In genomic region chr16:20675213-20675612, GRCm38 (mm10) we compare ENCODE assay signal across 11 mouse cellular contexts. TPM values are rescaled to one million over a fixed set of nuclear protein-coding genes. Genes with fewer than 3 reads are reported as not detected.
DNase-seq lines count a peak whose midpoint lies in the region; ATAC-seq and TF ChIP-seq lines count a peak whose summit lies in the region.
"Had no signal": no experiment of that assay in that cellular context is flagged by ENCODE, and none has a peak within 500 bp of the region (broad histone marks: within the 10 kb centered on the region; RNA-seq: fewer than 3 reads in every experiment).

No protein-coding gene starts in this region.

- H3K27ac ChIP-seq in forebrain, embryonic 10.5 days: no peak overlapping the region
- no peak overlapping the region for H3K27ac ChIP-seq in forebrain, postnatal 0 days (ENCODE audit: low read depth, low read length)
- H3K27ac ChIP-seq in liver, embryonic 11.5 days (ENCODE audit: low read depth, low read length): no peak overlapping the region; the same call in 1 of the 2 replicates
- no peak overlapping the region for H3K27ac ChIP-seq in embryonic facial prominence, embryonic 15.5 days (replicated peaks)
- peak overlapping the region; percentile 34; the same call in 1 of the 2 replicates for H3K27ac ChIP-seq in liver, postnatal 0 days (ENCODE audit: low read depth)
- no peak overlapping the region for H3K27ac ChIP-seq in kidney, embryonic 16.5 days (ENCODE audit: low read length)
- H3K27ac ChIP-seq: hindbrain, embryonic 15.5 days had no signal

- TF ChIP-seq EP300 in liver, postnatal 0 days (IDR thresholded peaks at IDR 0.05; ENCODE audit: low read depth): no peak

- WGBS in forebrain, embryonic 10.5 days: 95% methylated on average over 6 of the region's 6 CpGs
- WGBS in forebrain, postnatal 0 days: 86% methylated on average over 6 of the region's 6 CpGs
- 90% methylated on average over 6 of the region's 6 CpGs for WGBS in liver, embryonic 11.5 days
- WGBS in embryonic facial prominence, embryonic 15.5 days: 94% methylated on average over 6 of the region's 6 CpGs
- WGBS in liver, postnatal 0 days (ENCODE audit: insufficient replicate concordance): 80% methylated on average over 6 of the region's 6 CpGs
- 89% methylated on average over 6 of the region's 6 CpGs for WGBS in kidney, embryonic 16.5 days

- peaks cover 65% of the 10 kb centered on the region for H3K36me3 ChIP-seq in forebrain, embryonic 10.5 days (replicated peaks)
- peaks cover 54% of the 10 kb centered on the region for H3K36me3 ChIP-seq in forebrain, postnatal 0 days (ENCODE audit: insufficient read depth)
- peaks cover 48% of the 10 kb centered on the region for H3K36me3 ChIP-seq in liver, embryonic 11.5 days (ENCODE audit: control insufficient read depth, insufficient read depth, low read length)
- H3K36me3 ChIP-seq in embryonic facial prominence, embryonic 15.5 days: peaks cover 52% of the 10 kb centered on the region
- H3K36me3 ChIP-seq in liver, postnatal 0 days (replicated peaks; ENCODE audit: insufficient read depth, low read length): peaks cover 55% of the 10 kb centered on the region
- peaks cover 49% of the 10 kb centered on the region for H3K36me3 ChIP-seq in kidney, embryonic 16.5 days (ENCODE audit: insufficient read depth, low read length)

- no peak overlapping the region for H3K9ac ChIP-seq in forebrain, postnatal 0 days
- 0 out of 2 replicates have a peak overlapping the region, but pooled peaks have one; percentile 99 for H3K9ac ChIP-seq in liver, embryonic 11.5 days (ENCODE audit: low read depth, low read length)
- H3K9ac ChIP-seq in embryonic facial prominence, embryonic 15.5 days: no peak overlapping the region
- peak overlapping the region; percentile 48 for H3K9ac ChIP-seq in liver, postnatal 0 days (replicated peaks)
- no peak overlapping the region for H3K9ac ChIP-seq in kidney, embryonic 16.5 days (replicated peaks; ENCODE audit: low read length)
- H3K9ac ChIP-seq: hindbrain, embryonic 15.5 days had no signal

- H3K4me1 ChIP-seq in forebrain, embryonic 10.5 days: peaks cover 31% of the 10 kb centered on the region
- H3K4me1 ChIP-seq in forebrain, postnatal 0 days (ENCODE audit: insufficient read depth): peaks cover 9% of the 10 kb centered on the region; the same call in 1 of the 2 replicates
- H3K4me1 ChIP-seq in liver, embryonic 11.5 days (replicated peaks; ENCODE audit: control insufficient read depth, insufficient read depth, low read length): peaks cover 21% of the 10 kb centered on the region
- peaks cover 29% of the 10 kb centered on the region for H3K4me1 ChIP-seq in embryonic facial prominence, embryonic 15.5 days
- peaks cover 37% of the 10 kb centered on the region for H3K4me1 ChIP-seq in liver, postnatal 0 days (ENCODE audit: insufficient read depth)
- peaks cover 14% of the 10 kb centered on the region for H3K4me1 ChIP-seq in kidney, embryonic 16.5 days (ENCODE audit: insufficient read depth, low read length)

- peak overlapping the region; percentile 97 for H3K4me3 ChIP-seq in forebrain, embryonic 10.5 days
- no peak overlapping the region for H3K4me3 ChIP-seq in forebrain, postnatal 0 days (ENCODE audit: low read depth, low read length)
- H3K4me3 ChIP-seq in liver, embryonic 11.5 days (ENCODE audit: low read depth, low read length): peak overlapping the region; percentile 100
- H3K4me3 ChIP-seq in embryonic facial prominence, embryonic 15.5 days (replicated peaks): 0 out of 2 replicates have a peak overlapping the region, but pooled peaks have one; percentile 69
- peak overlapping the region; percentile 92; the same call in 1 of the 2 replicates for H3K4me3 ChIP-seq in liver, postnatal 0 days (ENCODE audit: low read depth, low read length)
- H3K4me3 ChIP-seq in kidney, embryonic 16.5 days (ENCODE audit: low read length): no peak overlapping the region
- H3K4me3 ChIP-seq: hindbrain, embryonic 15.5 days had no signal

- H3K27me3 ChIP-seq in forebrain, embryonic 10.5 days (ENCODE audit: poor library complexity, severe bottlenecking): no peaks in the 10 kb centered on the region
- no peaks in the 10 kb centered on the region for H3K27me3 ChIP-seq in forebrain, postnatal 0 days (ENCODE audit: insufficient read depth, low read length)
- H3K27me3 ChIP-seq in liver, embryonic 11.5 days (replicated peaks; ENCODE audit: control insufficient read depth, insufficient read depth, low read length): no peaks in the 10 kb centered on the region
- H3K27me3 ChIP-seq in embryonic facial prominence, embryonic 15.5 days: no peaks in the 10 kb centered on the region
- H3K27me3 ChIP-seq in liver, postnatal 0 days (ENCODE audit: insufficient read depth, low read length): no peaks in the 10 kb centered on the region
- H3K27me3 ChIP-seq in kidney, embryonic 16.5 days (ENCODE audit: insufficient read depth, low read length): no peaks in the 10 kb centered on the region
- H3K27me3 ChIP-seq: hindbrain, embryonic 15.5 days had no signal

- ATAC-seq in forebrain, postnatal 0 days: no peak
- no peak for ATAC-seq in liver, embryonic 11.5 days (replicated peaks; ENCODE audit: low FRiP score)
- no peak for ATAC-seq in embryonic facial prominence, embryonic 15.5 days (ENCODE audit: insufficient number of reproducible peaks, low FRiP score, low TSS enrichment, low read depth)
- ATAC-seq in liver, postnatal 0 days: no peak
- ATAC-seq in kidney, embryonic 16.5 days (ENCODE audit: low FRiP score, low TSS enrichment): no peak

- H3K9me3 ChIP-seq in forebrain, embryonic 10.5 days: no peaks in the 10 kb centered on the region
- H3K9me3 ChIP-seq in forebrain, postnatal 0 days (ENCODE audit: low read length): no peaks in the 10 kb centered on the region
- no peaks in the 10 kb centered on the region for H3K9me3 ChIP-seq in liver, embryonic 11.5 days (ENCODE audit: control insufficient read depth, low read length)
- no peaks in the 10 kb centered on the region for H3K9me3 ChIP-seq in embryonic facial prominence, embryonic 15.5 days (replicated peaks)
- H3K9me3 ChIP-seq in liver, postnatal 0 days (ENCODE audit: low read length): no peaks in the 10 kb centered on the region
- H3K9me3 ChIP-seq in kidney, embryonic 16.5 days (ENCODE audit: low read length): no peaks in the 10 kb centered on the region
- H3K9me3 ChIP-seq: hindbrain, embryonic 15.5 days had no signal

- no peak for TF ChIP-seq CTCF in forebrain, postnatal 0 days (IDR thresholded peaks at IDR 0.05; ENCODE audit: low read depth)
- TF ChIP-seq CTCF in liver, postnatal 0 days (IDR thresholded peaks at IDR 0.05; ENCODE audit: low read depth): no peak

- DNase-seq in forebrain, embryonic 10.5 days (ENCODE audit: extremely low spot score, low spot score): no peak
- DNase-seq in forebrain, postnatal 0 days: no peak
- no peak for DNase-seq in liver, embryonic 11.5 days (ENCODE audit: low spot score)
- no peak for DNase-seq in liver
- no peak for DNase-seq in liver, postnatal 0 days
- DNase-seq in layer of hippocampus, adult 9-10 months (ENCODE audit: low spot score): no peak
- DNase-seq: adrenal gland, adult 2 months had no signal

- no peak overlapping the region for H3K4me2 ChIP-seq in forebrain, postnatal 0 days (ENCODE audit: low read depth)
- H3K4me2 ChIP-seq in liver, embryonic 11.5 days: peak overlapping the region; percentile 96
- H3K4me2 ChIP-seq in embryonic facial prominence, embryonic 15.5 days (replicated peaks): no peak overlapping the region
- peak overlapping the region; percentile 87 for H3K4me2 ChIP-seq in liver, postnatal 0 days (ENCODE audit: low read depth, low read length)
- no peak overlapping the region for H3K4me2 ChIP-seq in kidney, embryonic 16.5 days (replicated peaks; ENCODE audit: low read depth, low read length)

RNA-seq across cellular contexts. Expression of gene Eif4g1, which starts 7.1 kb away (rescaled TPM):
- polyA plus RNA-seq in forebrain, embryonic 10.5 days (2016; fragmentation: Nextera tagmentation; extraction: Ambion mirVana): 254 TPM in 2 replicates
- 223 and 282 TPM in 2 replicates for total RNA-seq in forebrain, postnatal 0 days (2014; rRNA removed)
- 89.8 and 111 TPM in 2 replicates for polyA plus RNA-seq in forebrain, postnatal 0 days (2015; fragmentation: Nextera tagmentation; extraction: Ambion mirVana)
- 185 and 196 TPM in 2 replicates for polyA plus RNA-seq in liver, embryonic 11.5 days (2014; fragmentation: Nextera tagmentation; extraction: Ambion mirVana)
- 177 and 188 TPM in 2 replicates for polyA plus RNA-seq in embryonic facial prominence, embryonic 15.5 days (2015; fragmentation: Nextera tagmentation; extraction: Ambion mirVana)
- 65.6 and 70.9 TPM in 2 replicates for polyA plus RNA-seq in liver, postnatal 0 days (2015; fragmentation: Nextera tagmentation; extraction: Ambion mirVana)
- 183 and 193 TPM in 2 replicates for polyA plus RNA-seq in kidney, embryonic 16.5 days (2015; fragmentation: Nextera tagmentation; extraction: Ambion mirVana)

RNA-seq across cellular contexts. Expression of gene Fam131a, which starts 17.8 kb away (rescaled TPM):
- polyA plus RNA-seq in forebrain, embryonic 10.5 days (2016; fragmentation: Nextera tagmentation; extraction: Ambion mirVana): 6.3 and 7.1 TPM in 2 replicates
- 169 and 200 TPM in 2 replicates for total RNA-seq in forebrain, postnatal 0 days (2014; rRNA removed)
- 81.6 and 89.9 TPM in 2 replicates for polyA plus RNA-seq in forebrain, postnatal 0 days (2015; fragmentation: Nextera tagmentation; extraction: Ambion mirVana)
- polyA plus RNA-seq in liver, embryonic 11.5 days (2014; fragmentation: Nextera tagmentation; extraction: Ambion mirVana): 2.1 TPM in 2 replicates
- 14.0 and 15.3 TPM in 2 replicates for polyA plus RNA-seq in embryonic facial prominence, embryonic 15.5 days (2015; fragmentation: Nextera tagmentation; extraction: Ambion mirVana)
- 0.88 and 1.4 TPM in 2 replicates for polyA plus RNA-seq in liver, postnatal 0 days (2015; fragmentation: Nextera tagmentation; extraction: Ambion mirVana)
- 7.6 and 8.0 TPM in 2 replicates for polyA plus RNA-seq in kidney, embryonic 16.5 days (2015; fragmentation: Nextera tagmentation; extraction: Ambion mirVana)
- total RNA-seq: megakaryocyte progenitor cell, adult 5-6 weeks had no signal

RNA-seq across cellular contexts. Expression of gene Psmd2, which starts 23.8 kb away (rescaled TPM):
- polyA plus RNA-seq in forebrain, embryonic 10.5 days (2016; fragmentation: Nextera tagmentation; extraction: Ambion mirVana): 544 and 556 TPM in 2 replicates
- 237 and 242 TPM in 2 replicates for total RNA-seq in forebrain, postnatal 0 days (2014; rRNA removed)
- polyA plus RNA-seq in forebrain, postnatal 0 days (2015; fragmentation: Nextera tagmentation; extraction: Ambion mirVana): 287 and 331 TPM in 2 replicates
- 354 and 386 TPM in 2 replicates for polyA plus RNA-seq in liver, embryonic 11.5 days (2014; fragmentation: Nextera tagmentation; extraction: Ambion mirVana)
- polyA plus RNA-seq in embryonic facial prominence, embryonic 15.5 days (2015; fragmentation: Nextera tagmentation; extraction: Ambion mirVana): 293 and 297 TPM in 2 replicates
- 97.0 and 110 TPM in 2 replicates for polyA plus RNA-seq in liver, postnatal 0 days (2015; fragmentation: Nextera tagmentation; extraction: Ambion mirVana)
- polyA plus RNA-seq in kidney, embryonic 16.5 days (2015; fragmentation: Nextera tagmentation; extraction: Ambion mirVana): 377 and 378 TPM in 2 replicates

RNA-seq across cellular contexts. Expression of gene Polr2h, which starts 42.3 kb away (rescaled TPM):
- 155 and 163 TPM in 2 replicates for polyA plus RNA-seq in forebrain, embryonic 10.5 days (2016; fragmentation: Nextera tagmentation; extraction: Ambion mirVana)
- total RNA-seq in forebrain, postnatal 0 days (2014; rRNA removed): 43.7 and 55.3 TPM in 2 replicates
- 87.4 and 103 TPM in 2 replicates for polyA plus RNA-seq in forebrain, postnatal 0 days (2015; fragmentation: Nextera tagmentation; extraction: Ambion mirVana)
- 124 and 127 TPM in 2 replicates for polyA plus RNA-seq in liver, embryonic 11.5 days (2014; fragmentation: Nextera tagmentation; extraction: Ambion mirVana)
- polyA plus RNA-seq in embryonic facial prominence, embryonic 15.5 days (2015; fragmentation: Nextera tagmentation; extraction: Ambion mirVana): 90.0 and 100 TPM in 2 replicates
- 25.1 and 27.5 TPM in 2 replicates for polyA plus RNA-seq in liver, postnatal 0 days (2015; fragmentation: Nextera tagmentation; extraction: Ambion mirVana)
- 107 and 119 TPM in 2 replicates for polyA plus RNA-seq in kidney, embryonic 16.5 days (2015; fragmentation: Nextera tagmentation; extraction: Ambion mirVana)

RNA-seq across cellular contexts. Expression of gene Clcn2, which starts 42.3 kb away (rescaled TPM):
- 11.4 and 12.5 TPM in 2 replicates for polyA plus RNA-seq in forebrain, embryonic 10.5 days (2016; fragmentation: Nextera tagmentation; extraction: Ambion mirVana)
- 41.9 and 47.9 TPM in 2 replicates for total RNA-seq in forebrain, postnatal 0 days (2014; rRNA removed)
- 10.7 and 14.1 TPM in 2 replicates for polyA plus RNA-seq in forebrain, postnatal 0 days (2015; fragmentation: Nextera tagmentation; extraction: Ambion mirVana)
- 14.4 and 15.3 TPM in 2 replicates for polyA plus RNA-seq in liver, embryonic 11.5 days (2014; fragmentation: Nextera tagmentation; extraction: Ambion mirVana)
- 15.6 and 16.0 TPM in 2 replicates for polyA plus RNA-seq in embryonic facial prominence, embryonic 15.5 days (2015; fragmentation: Nextera tagmentation; extraction: Ambion mirVana)
- polyA plus RNA-seq in liver, postnatal 0 days (2015; fragmentation: Nextera tagmentation; extraction: Ambion mirVana): 3.6 and 4.7 TPM in 2 replicates
- polyA plus RNA-seq in kidney, embryonic 16.5 days (2015; fragmentation: Nextera tagmentation; extraction: Ambion mirVana): 18.7 and 20.1 TPM in 2 replicates

Comparison
In these comparisons a context has a peak if more than half of its experiments do, and no peak if none do; other contexts are left out.
1. H3K4me3 ChIP-seq: peak in forebrain, embryonic 10.5 days (single experiment), liver, embryonic 11.5 days (single experiment), embryonic facial prominence, embryonic 15.5 days (single experiment) and liver, postnatal 0 days (single experiment); none in forebrain, postnatal 0 days (single experiment) and kidney, embryonic 16.5 days (single experiment).
2. H3K4me2 ChIP-seq: peak in liver, embryonic 11.5 days (single experiment) and liver, postnatal 0 days (single experiment); none in forebrain, postnatal 0 days (single experiment), embryonic facial prominence, embryonic 15.5 days (single experiment) and kidney, embryonic 16.5 days (single experiment).
3. H3K9ac ChIP-seq: peak in liver, embryonic 11.5 days (single experiment) and liver, postnatal 0 days (single experiment); none in forebrain, postnatal 0 days (single experiment), embryonic facial prominence, embryonic 15.5 days (single experiment) and kidney, embryonic 16.5 days (single experiment).